Mouse (Mus musculus) central nervous system, embryonic 11.5 days (tissue): ENCODE results near the gene Tas2r110. TPM values are rescaled to one million over a fixed set of nuclear protein-coding genes. Genes with fewer than 3 reads are reported as not detected.

Experiments used
- polyA plus RNA-seq: library from polyadenylated mRNA; depleted of rRNA; stranded (reverse); fragments of >200 nt; gene quantifications from 2 replicates; pipeline ENCODE4 v1.2.3, GENCODE M21; 2012; rRNA removed

Gene Tas2r110
- polyA plus RNA-seq, result not detected in 2 replicates

DNA sequence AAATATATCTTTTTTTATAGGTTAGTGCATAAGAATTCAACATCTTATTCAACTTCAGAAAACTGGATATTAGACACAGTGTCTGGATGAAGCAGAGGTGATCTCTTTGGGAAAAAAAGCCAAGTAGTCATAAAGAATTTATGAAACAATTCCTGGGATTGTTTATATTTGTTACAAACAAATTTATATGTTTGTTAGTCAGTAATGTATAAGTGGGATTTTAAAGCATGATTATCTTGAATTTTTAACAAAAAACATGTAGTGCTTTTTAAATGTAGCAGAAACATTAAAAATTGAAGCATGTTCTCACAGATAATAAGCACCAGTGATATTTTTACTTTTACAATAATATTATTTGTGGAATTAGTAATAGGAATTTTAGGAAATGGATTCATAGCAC, at the start of gene Tas2r110:
Gene Tas2r110 (plus strand): TSS at position 301 of the 400 bp plus-strand sequence.

DNA sequence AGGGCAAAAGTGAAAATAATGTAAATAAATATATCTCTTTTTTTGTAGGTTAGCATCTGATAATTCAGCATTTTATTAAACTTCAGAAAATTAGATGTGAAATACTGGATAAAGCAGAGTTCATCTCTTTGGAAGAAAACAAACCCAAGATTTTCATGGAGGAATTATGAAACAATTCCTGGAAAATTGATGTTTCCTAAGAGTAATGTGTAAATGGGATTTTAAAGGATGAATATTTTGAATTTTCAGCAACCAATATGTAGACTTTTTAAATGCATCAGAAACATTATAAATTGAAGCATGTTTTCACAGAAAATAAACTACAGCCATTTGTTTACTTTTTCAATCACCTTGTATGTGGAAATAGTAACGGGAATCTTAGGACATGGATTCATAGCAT, 21.0 kb upstream of the Tas2r110 start, which contains the start of gene Tas2r123:
Gene Tas2r123 (plus strand): TSS at position 301 of the 400 bp plus-strand sequence.

DNA sequence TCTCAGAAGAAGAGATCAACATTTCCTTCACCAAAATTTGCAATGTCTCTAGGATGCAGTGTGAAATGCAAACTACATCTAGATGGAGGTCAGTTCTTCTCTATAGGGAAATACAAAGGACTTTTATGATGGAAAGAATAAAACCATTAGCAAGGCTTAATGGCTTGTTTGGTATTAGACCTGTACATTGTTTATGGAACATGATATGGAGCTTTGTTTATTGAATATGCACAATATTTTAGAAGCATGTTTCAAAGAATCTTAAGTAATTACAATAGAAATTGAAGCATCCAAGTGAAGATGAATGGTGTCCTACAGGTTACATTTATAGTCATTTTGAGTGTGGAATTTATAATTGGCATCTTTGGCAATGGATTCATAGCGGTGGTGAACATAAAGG, 12.7 kb upstream of the Tas2r110 start, which contains the start of gene Tas2r116:
Gene Tas2r116 (plus strand): TSS at position 301 of the 400 bp plus-strand sequence.

DNA sequence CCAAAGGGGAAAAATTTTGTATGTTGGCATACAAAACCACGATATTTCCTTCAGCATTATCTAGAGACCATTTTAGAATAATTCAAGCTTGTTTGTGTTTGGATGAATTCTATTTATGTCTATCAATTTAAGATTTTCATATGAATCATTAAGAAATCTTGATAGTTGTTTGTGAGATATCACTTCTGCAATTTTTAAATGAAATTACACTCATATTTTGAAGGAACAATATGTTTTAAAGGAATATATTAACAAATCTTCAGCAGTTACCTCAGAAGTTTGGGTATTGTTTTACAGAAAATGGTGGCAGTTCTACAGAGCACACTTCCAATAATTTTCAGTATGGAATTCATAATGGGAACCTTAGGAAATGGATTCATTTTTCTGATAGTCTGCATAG, 24.9 kb downstream of the Tas2r110 start, which contains the start of gene Tas2r113:
Gene Tas2r113 (plus strand): TSS at position 301 of the 400 bp plus-strand sequence.

DNA sequence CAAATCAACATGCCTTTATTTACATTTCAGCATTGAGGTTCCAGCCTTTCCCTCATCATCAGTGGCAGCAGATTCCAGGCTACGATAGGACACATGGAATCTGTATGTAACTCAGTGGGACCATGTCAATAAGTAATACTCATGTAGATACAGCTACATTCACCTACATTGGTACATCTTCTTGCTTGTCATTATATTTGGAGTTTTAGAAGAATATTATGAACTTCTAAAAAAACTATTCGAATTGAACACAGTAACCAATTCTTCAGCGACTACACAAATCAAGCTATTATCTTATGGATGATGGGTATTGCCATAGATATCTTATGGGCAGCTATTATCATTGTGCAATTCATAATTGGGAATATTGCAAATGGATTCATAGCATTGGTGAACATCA, 41.5 kb downstream of the Tas2r110 start, which contains the start of gene Tas2r125:
Gene Tas2r125 (plus strand): TSS at position 301 of the 400 bp plus-strand sequence.

Other genes starting within 250 kb of the Tas2r110 start
- gene A630073D07Rik, start 216.5 kb upstream of the Tas2r110 start, polyA plus RNA-seq, result not detected in 2 replicates
- gene Tas2r120, start 211.1 kb upstream of the Tas2r110 start, polyA plus RNA-seq, result not detected in 2 replicates
- gene Tas2r121, start 167.0 kb upstream of the Tas2r110 start, polyA plus RNA-seq, result not detected in 2 replicates
- gene Tas2r122, start 156.1 kb upstream of the Tas2r110 start, polyA plus RNA-seq, result not detected in 2 replicates
- not detected in 2 replicates for gene Tas2r115, start 130.0 kb upstream of the Tas2r110 start, polyA plus RNA-seq
- not detected in 2 replicates for gene Tas2r124, start 113.3 kb upstream of the Tas2r110 start, polyA plus RNA-seq
- not detected in 2 replicates for gene Tas2r102, start 105.9 kb upstream of the Tas2r110 start, polyA plus RNA-seq
- gene Tas2r136, start 89.8 kb upstream of the Tas2r110 start, polyA plus RNA-seq, result not detected in 2 replicates
- not detected in 2 replicates for gene Tas2r117, start 65.2 kb upstream of the Tas2r110 start, polyA plus RNA-seq
- gene Tas2r123, start 20.9 kb upstream of the Tas2r110 start, polyA plus RNA-seq, result not detected in 2 replicates
- not detected in 2 replicates for gene Tas2r116, start 12.6 kb upstream of the Tas2r110 start, polyA plus RNA-seq
- gene Tas2r113, start 25.0 kb downstream of the Tas2r110 start, polyA plus RNA-seq, result not detected in 2 replicates
- gene Tas2r125, start 41.6 kb downstream of the Tas2r110 start, polyA plus RNA-seq, result not detected in 2 replicates
- not detected in 2 replicates for gene Tas2r129, start 83.1 kb downstream of the Tas2r110 start, polyA plus RNA-seq
- not detected in 2 replicates for gene Tas2r131, start 89.9 kb downstream of the Tas2r110 start, polyA plus RNA-seq
- gene Tas2r109, start 113.0 kb downstream of the Tas2r110 start, polyA plus RNA-seq, result not detected in 2 replicates
- not detected in 2 replicates for gene Tas2r103, start 169.1 kb downstream of the Tas2r110 start, polyA plus RNA-seq
- gene Tas2r140, start 187.8 kb downstream of the Tas2r110 start, polyA plus RNA-seq, result not detected in 2 replicates
- gene Smim10l1, start 236.9 kb downstream of the Tas2r110 start, polyA plus RNA-seq, result 24.5 and 29.3 TPM in 2 replicates